Mouse (Mus musculus) forebrain, embryonic 11.5 days (tissue): ENCODE results near the gene Elavl4. TPM values are rescaled to one million over a fixed set of nuclear protein-coding genes. Genes with fewer than 3 reads are reported as not detected.

Source experiments
- ATAC-seq: fragments of 200-750 bp; cut with Nextera tagmentation; replicated peaks from 2 replicates; pipeline ENCODE4 v1.8.0; 2017; ENCODE audit warnings: moderate TSS enrichment; ENCODE audit not compliant: low FRiP score
- DNase-seq: peaks from one replicate; pipeline ENCODE4 v3.0.0-alpha.2; 2017; ENCODE audit warnings: low spot score
- H3K27ac ChIP-seq: fragments of 300-500 bp; sonication (generic); 2 replicates; pipeline ENCODE4 v1.5.1; 2014; ENCODE audit warnings: low read depth, low read length
- H3K27me3 ChIP-seq: fragments of 300-500 bp; sonication (generic); 2 replicates; pipeline ENCODE4 v1.6.1; 2014; ENCODE audit warnings: mild to moderate bottlenecking, low read length, mixed read lengths; ENCODE audit not compliant: control insufficient read depth, insufficient read depth
- H3K36me3 ChIP-seq: fragments of 300-500 bp; sonication (generic); 2 replicates; pipeline ENCODE4 v1.6.1; 2014; ENCODE audit warnings: mild to moderate bottlenecking, low read length, moderate library complexity, mixed read lengths; ENCODE audit not compliant: control insufficient read depth, insufficient read depth
- H3K4me1 ChIP-seq: fragments of 300-500 bp; sonication (generic); replicated peaks from 2 replicates; pipeline ENCODE4 v1.6.1; 2014; ENCODE audit warnings: low read length, mixed read lengths; ENCODE audit not compliant: control insufficient read depth, insufficient read depth
- H3K4me2 ChIP-seq: fragments of 300-500 bp; sonication (generic); 2 replicates; pipeline ENCODE4 v1.6.1; 2014; ENCODE audit warnings: low read depth, mild to moderate bottlenecking, low read length, moderate library complexity, mixed read lengths; ENCODE audit not compliant: severe bottlenecking
- H3K4me3 ChIP-seq: fragments of 300-500 bp; sonication (generic); 2 replicates; pipeline ENCODE4 v1.5.1; 2014; ENCODE audit warnings: low read depth, low read length
- H3K9ac ChIP-seq: fragments of 300-500 bp; sonication (generic); 2 replicates; pipeline ENCODE4 v1.6.1; 2014; ENCODE audit warnings: low read length
- H3K9me3 ChIP-seq: fragments of 300-500 bp; sonication (generic); 2 replicates; pipeline ENCODE4 v1.6.1; 2016; ENCODE audit warnings: low read length, mixed read lengths; ENCODE audit not compliant: control insufficient read depth
- WGBS: fragments of 180-500 bp; shearing (Covaris S2); extraction: QIAGEN DNeasy Blood & Tissue Kit; methylation state at CpG from one replicate; pipeline ENCODE4 v1.1.7; 2014; 5-methylcytosine and 5-hydroxymethylcytosine counted together
- polyA plus RNA-seq: library from polyadenylated mRNA; unstranded; fragments of >200 nt; fragmentation: Nextera tagmentation; extraction: Ambion mirVana; gene quantifications from 2 replicates; pipeline ENCODE4 v1.2.1, GENCODE M21; 2014

Gene Elavl4
- polyA plus RNA-seq, 1 experiment from 2014 or later = 130 TPM

GRCm38 (mm10) chr4:110255617-110256016, 96.1 kb downstream of the Elavl4 start:
- H3K27ac ChIP-seq = no peak overlapping the region
- no peak overlapping the region for H3K4me2 ChIP-seq
- no peaks in the 10 kb centered on the region for H3K27me3 ChIP-seq
- DNase-seq (no peak), ATAC-seq (no peak)
- H3K4me1 ChIP-seq = 0 out of 2 replicates have a peak, but pooled peaks cover 8% of the 10 kb centered on the region
- H3K4me3 ChIP-seq = no peak overlapping the region
- no peaks in the 10 kb centered on the region for H3K9me3 ChIP-seq
- no peaks in the 10 kb centered on the region for H3K36me3 ChIP-seq
- no peak overlapping the region for H3K9ac ChIP-seq
- WGBS = 86% methylated on average over 4 of the region's 4 CpGs

- no peak overlapping the region for H3K27ac ChIP-seq
- H3K9me3 ChIP-seq = no peaks in the 10 kb centered on the region
- H3K4me3 ChIP-seq = no peak overlapping the region
- ATAC-seq = no peak
- H3K4me2 ChIP-seq = no peak overlapping the region
- H3K4me1 ChIP-seq = no peaks in the 10 kb centered on the region
- H3K27me3 ChIP-seq = no peaks in the 10 kb centered on the region
- 75% methylated on average over 3 of the region's 3 CpGs for WGBS
- H3K36me3 ChIP-seq = no peaks in the 10 kb centered on the region; the same call in 1 of the 2 replicates
- DNase-seq = no peak
- H3K9ac ChIP-seq = no peak overlapping the region
Observed at GRCm38 (mm10) chr4:110250055-110250454, 101.7 kb downstream of the Elavl4 start.

GRCm38 (mm10) chr4:110242879-110243278, 108.8 kb downstream of the Elavl4 start:
- Histone ChIP-seq H3K27ac (no peak overlapping the region), H3K36me3 (no peaks in the 10 kb centered on the region; the same call in 1 of the 2 replicates), H3K4me1 (no peaks in the 10 kb centered on the region), H3K27me3 (no peaks in the 10 kb centered on the region), H3K9ac (no peak overlapping the region), H3K9me3 (no peaks in the 10 kb centered on the region), H3K4me2 (no peak overlapping the region), H3K4me3 (no peak overlapping the region)
- DNase-seq (no peak), ATAC-seq (no peak)

- Histone ChIP-seq H3K9ac (no peak overlapping the region), H3K4me1 (no peaks in the 10 kb centered on the region), H3K27me3 (no peaks in the 10 kb centered on the region), H3K36me3 (no peaks in the 10 kb centered on the region; the same call in 1 of the 2 replicates), H3K27ac (no peak overlapping the region), H3K4me3 (no peak overlapping the region), H3K4me2 (no peak overlapping the region), H3K9me3 (no peaks in the 10 kb centered on the region)
- ATAC-seq (no peak), DNase-seq (no peak)
- WGBS = 73% methylated on average over 1 of the region's 1 CpGs
Observed at GRCm38 (mm10) chr4:110234554-110234953, 117.2 kb downstream of the Elavl4 start.

GRCm38 (mm10) chr4:110232327-110232726, 119.4 kb downstream of the Elavl4 start:
- 62% methylated on average over 3 of the region's 3 CpGs for WGBS
- no peak overlapping the region for H3K4me3 ChIP-seq
- no peaks in the 10 kb centered on the region for H3K9me3 ChIP-seq
- H3K27me3 ChIP-seq = no peaks in the 10 kb centered on the region
- H3K9ac ChIP-seq = no peak overlapping the region
- no peak overlapping the region for H3K4me2 ChIP-seq
- H3K36me3 ChIP-seq = no peaks in the 10 kb centered on the region; the same call in 1 of the 2 replicates
- ATAC-seq (no peak), DNase-seq (no peak)
- no peaks in the 10 kb centered on the region for H3K4me1 ChIP-seq
- no peak overlapping the region for H3K27ac ChIP-seq

GRCm38 (mm10) chr4:110231799-110232198, 119.9 kb downstream of the Elavl4 start:
- Histone ChIP-seq H3K9me3 (no peaks in the 10 kb centered on the region), H3K4me3 (no peak overlapping the region), H3K36me3 (no peaks in the 10 kb centered on the region; the same call in 1 of the 2 replicates), H3K27me3 (no peaks in the 10 kb centered on the region), H3K4me1 (no peaks in the 10 kb centered on the region), H3K9ac (no peak overlapping the region), H3K27ac (no peak overlapping the region), H3K4me2 (no peak overlapping the region)
- DNase-seq = no peak
- WGBS = 58% methylated on average over 4 of the region's 4 CpGs
- ATAC-seq = no peak

- 98% methylated on average over 1 of the region's 1 CpGs for WGBS
- H3K4me2 ChIP-seq = no peak overlapping the region
- H3K9ac ChIP-seq = no peak overlapping the region
- H3K27ac ChIP-seq = no peak overlapping the region
- no peaks in the 10 kb centered on the region for H3K27me3 ChIP-seq
- no peak for DNase-seq
- no peak for ATAC-seq
- no peak overlapping the region for H3K4me3 ChIP-seq
- no peaks in the 10 kb centered on the region for H3K9me3 ChIP-seq
- H3K36me3 ChIP-seq = no peaks in the 10 kb centered on the region; the same call in 1 of the 2 replicates
- H3K4me1 ChIP-seq = no peaks in the 10 kb centered on the region
Observed at GRCm38 (mm10) chr4:110229652-110230051, 122.1 kb downstream of the Elavl4 start.

- DNase-seq (no peak), ATAC-seq (no peak)
- H3K36me3 ChIP-seq = no peaks in the 10 kb centered on the region; the same call in 1 of the 2 replicates
- H3K4me2 ChIP-seq = no peak overlapping the region
- H3K9me3 ChIP-seq = no peaks in the 10 kb centered on the region
- no peak overlapping the region for H3K27ac ChIP-seq
- H3K27me3 ChIP-seq = no peaks in the 10 kb centered on the region
- no peaks in the 10 kb centered on the region for H3K4me1 ChIP-seq
- no peak overlapping the region for H3K9ac ChIP-seq
- H3K4me3 ChIP-seq = no peak overlapping the region
Observed at GRCm38 (mm10) chr4:110229238-110229637, 122.5 kb downstream of the Elavl4 start.

GRCm38 (mm10) chr4:110227621-110228031, 124.1 kb downstream of the Elavl4 start:
- ATAC-seq (no peak), DNase-seq (no peak)
- Histone ChIP-seq H3K9ac (no peak overlapping the region), H3K27ac (no peak overlapping the region), H3K9me3 (no peaks in the 10 kb centered on the region), H3K4me3 (no peak overlapping the region), H3K4me1 (no peaks in the 10 kb centered on the region), H3K27me3 (no peaks in the 10 kb centered on the region), H3K36me3 (no peaks in the 10 kb centered on the region; the same call in 1 of the 2 replicates), H3K4me2 (no peak overlapping the region)
- WGBS = 77% methylated on average over 8 of the region's 8 CpGs
